In genomic region chr2:127632601-127633000, GRCm38 (mm10) we compare ENCODE assay signal across 26 mouse cellular contexts. TPM values are rescaled to one million over a fixed set of nuclear protein-coding genes. Genes with fewer than 3 reads are reported as not detected.
"Had no signal": no experiment of that assay in that cellular context is flagged by ENCODE, and none has a peak within 500 bp of the region (broad histone marks: within the 10 kb centered on the region; RNA-seq: fewer than 3 reads in every experiment).

No protein-coding gene starts in this region.

- H3K27ac ChIP-seq: gastrocnemius, adult 2 months; heart, embryonic 10.5 days; hindbrain, embryonic 10.5 days; hindbrain, embryonic 12.5 days; hindbrain, embryonic 14.5 days; intestine, embryonic 15.5 days; kidney, embryonic 15.5 days; kidney, postnatal 0 days; limb, embryonic 12.5 days; liver, embryonic 13.5 days; liver, embryonic 15.5 days had no signal

- H3K4me3 ChIP-seq: gastrocnemius, adult 2 months; heart, embryonic 10.5 days; heart, embryonic 12.5 days; hindbrain, embryonic 10.5 days; hindbrain, embryonic 12.5 days; intestine, embryonic 15.5 days; kidney, embryonic 15.5 days; limb, embryonic 12.5 days; liver, embryonic 13.5 days; liver, embryonic 15.5 days had no signal

- H3K4me1 ChIP-seq: heart, embryonic 10.5 days; heart, embryonic 12.5 days; hindbrain, embryonic 12.5 days; intestine, embryonic 15.5 days; limb, embryonic 12.5 days; liver, embryonic 13.5 days; liver, embryonic 15.5 days had no signal

- H3K9me3 ChIP-seq: heart, embryonic 10.5 days; heart, embryonic 12.5 days; hindbrain, embryonic 10.5 days; hindbrain, embryonic 12.5 days; intestine, embryonic 15.5 days; kidney, embryonic 15.5 days; limb, embryonic 12.5 days; liver, embryonic 13.5 days; liver, embryonic 15.5 days had no signal

- DNase-seq: gastrocnemius, adult 2 months; gastrocnemius, postnatal 10 days; gastrocnemius, postnatal 25 days; heart, adult 18-20 months; heart, postnatal 10 days; heart, postnatal 4 days; kidney, adult 18-20 months; kidney, adult 8-10 months; kidney, postnatal 14 days; kidney, postnatal 36 days; layer of hippocampus, adult 9-11 months; layer of hippocampus, postnatal 36 days; left cerebral cortex, postnatal 4 days; liver; liver, embryonic 13.5 days had no signal

- H3K36me3 ChIP-seq: heart, embryonic 10.5 days; heart, embryonic 12.5 days; hindbrain, embryonic 10.5 days; hindbrain, embryonic 12.5 days; intestine, embryonic 15.5 days; limb, embryonic 12.5 days; liver, embryonic 13.5 days; liver, embryonic 15.5 days had no signal

- H3K27me3 ChIP-seq: heart, embryonic 12.5 days; hindbrain, embryonic 12.5 days; intestine, embryonic 15.5 days; kidney, embryonic 15.5 days; liver, embryonic 13.5 days; liver, embryonic 15.5 days had no signal

RNA-seq across cellular contexts. Expression of gene Mal, which starts 23.9 kb away (rescaled TPM):
- polyA plus RNA-seq: inflammation-experienced regulatory T-cells, adult 6 months had no signal
